Mouse (Mus musculus) intestine, postnatal 0 days (tissue): Measurements from ENCODE around the gene Il1r1. TPM values are rescaled to one million over a fixed set of nuclear protein-coding genes. Genes with fewer than 3 reads are reported as not detected.

Source experiments
- ATAC-seq: fragments of 200-750 bp; cut with Nextera tagmentation; 2 replicates; pipeline ENCODE4 v1.8.0; 2017; ENCODE audit warnings: mild to moderate bottlenecking, moderate TSS enrichment, moderate library complexity
- H3K27ac ChIP-seq: fragments of 300-500 bp; sonication (generic); 2 replicates; pipeline ENCODE4 v1.5.1; 2014; ENCODE audit warnings: mild to moderate bottlenecking, low read depth, low read length, moderate library complexity
- H3K27me3 ChIP-seq: fragments of 300-500 bp; sonication (generic); replicated peaks from 2 replicates; pipeline ENCODE4 v1.6.1; 2014; ENCODE audit warnings: low read length, mixed read lengths; ENCODE audit not compliant: control insufficient read depth, insufficient read depth
- H3K36me3 ChIP-seq: fragments of 300-500 bp; sonication (generic); 2 replicates; pipeline ENCODE4 v1.6.1; 2014; ENCODE audit warnings: mild to moderate bottlenecking, moderate library complexity; ENCODE audit not compliant: control insufficient read depth, insufficient read depth
- H3K4me1 ChIP-seq: fragments of 300-500 bp; sonication (generic); replicated peaks from 2 replicates; pipeline ENCODE4 v1.6.1; 2014; ENCODE audit warnings: antibody characterized with exemption, low read length, mixed read lengths; ENCODE audit not compliant: control insufficient read depth, insufficient read depth
- H3K4me2 ChIP-seq: fragments of 300-500 bp; sonication (generic); replicated peaks from 2 replicates; pipeline ENCODE4 v1.6.1; 2014; ENCODE audit warnings: low read depth, mild to moderate bottlenecking, moderate library complexity
- H3K4me3 ChIP-seq: fragments of 300-500 bp; sonication (generic); 2 replicates; pipeline ENCODE4 v1.5.1; 2014; ENCODE audit warnings: low read depth, low read length
- H3K9ac ChIP-seq: fragments of 300-500 bp; sonication (generic); 2 replicates; pipeline ENCODE4 v1.6.1; 2014; ENCODE audit warnings: mild to moderate bottlenecking, low read depth, low read length
- H3K9me3 ChIP-seq: fragments of 300-500 bp; sonication (generic); 2 replicates; pipeline ENCODE4 v1.6.1; 2016; ENCODE audit warnings: mixed run types; ENCODE audit not compliant: control insufficient read depth
- CTCF ChIP-seq: sonication (generic); IDR thresholded peaks from 2 replicates; pipeline ENCODE4 v1.5.1; 2016; ENCODE audit warnings: low read depth, mild to moderate bottlenecking, control low read depth, antibody characterized with exemption, moderate library complexity
- WGBS: fragments of 180-500 bp; shearing (Covaris S2); extraction: QIAGEN DNeasy Blood & Tissue Kit; methylation state at CpG from one replicate; pipeline ENCODE4 v1.1.7; 2014; 5-methylcytosine and 5-hydroxymethylcytosine counted together
- polyA plus RNA-seq: library from polyadenylated mRNA; unstranded; fragments of >200 nt; fragmentation: Nextera tagmentation; extraction: Ambion mirVana; gene quantifications from 2 replicates; pipeline ENCODE4 v1.2.1, GENCODE M21; 2015

The Il1r1 gene
- 5.4 and 5.9 TPM in 2 replicates for polyA plus RNA-seq

DNA sequence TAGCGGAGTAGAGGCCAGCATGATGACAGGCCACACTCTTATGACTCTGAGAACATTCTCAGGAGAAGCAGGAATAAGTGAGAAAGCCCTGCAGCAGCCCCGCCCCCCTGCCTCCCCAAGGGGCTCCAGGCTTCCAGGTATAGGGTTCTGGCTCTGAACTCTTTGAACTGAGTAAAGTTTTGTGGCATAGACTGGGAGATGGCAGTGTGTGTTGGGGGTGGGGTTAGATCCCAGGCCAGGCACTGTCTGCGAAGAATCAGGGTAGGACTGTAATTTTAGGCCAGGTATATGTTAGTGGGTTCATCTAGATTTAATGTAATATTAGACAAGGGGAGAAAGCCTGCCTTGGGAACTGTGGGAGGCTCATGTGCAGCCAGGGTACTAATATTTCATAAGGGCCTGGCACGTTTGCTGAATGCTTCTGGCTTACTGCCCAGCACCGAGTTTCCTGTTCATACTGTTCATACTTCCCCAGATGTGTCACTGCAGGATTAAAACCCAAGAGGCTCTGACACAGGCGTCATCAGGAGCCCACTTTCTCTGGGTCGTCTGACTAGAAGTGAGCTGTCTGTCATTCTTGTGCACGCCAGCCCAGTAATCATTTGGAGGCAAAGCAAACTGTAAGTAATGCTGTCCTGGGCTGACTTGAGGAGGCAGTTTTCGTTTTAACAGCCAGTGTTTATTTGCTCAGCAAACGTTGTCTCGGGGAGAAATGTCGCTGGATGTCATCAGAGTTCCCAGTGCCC is at the start of gene Il1r1:
TSS of gene Il1r1 (plus strand) at position 542 of the 746 bp plus-strand sequence.
- Histone ChIP-seq H3K36me3 (no peaks in the 10 kb centered on the region), H3K27me3 (no peaks in the 10 kb centered on the region), H3K9ac (no peak within 1 kb of the TSS), H3K27ac (no peak within 1 kb of the TSS), H3K9me3 (no peaks in the 10 kb centered on the region), H3K4me1 (no peaks in the 10 kb centered on the region), H3K4me2 (peak within 1 kb of the TSS; percentile 45), H3K4me3 (0 out of 2 replicates have a peak within 1 kb of the TSS, but pooled peaks have one; percentile 2)
- no peak for TF ChIP-seq CTCF
- WGBS = 24% methylated on average over 12 of the region's 12 CpGs
- ATAC-seq = no peak

DNA sequence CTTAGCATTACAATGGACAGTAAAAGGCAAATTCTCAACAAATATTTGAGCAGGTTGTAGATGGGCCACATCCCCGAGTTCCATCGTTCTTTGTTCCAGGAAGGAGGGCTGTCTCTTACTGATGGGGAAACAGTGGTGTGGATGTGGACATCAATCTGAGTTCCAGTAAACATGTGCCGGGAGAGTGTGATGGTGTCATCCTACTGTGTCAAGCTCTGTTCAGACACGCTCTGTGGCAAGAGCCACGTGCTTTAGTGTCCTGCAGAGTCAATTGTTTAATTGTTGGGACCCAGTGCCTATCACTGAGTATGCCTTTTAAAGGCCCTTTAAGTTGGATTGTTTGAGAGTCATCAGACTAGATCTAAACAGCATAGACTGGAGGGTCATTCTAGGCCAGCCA is 49.8 kb upstream of the Il1r1 start:
- no peak for ATAC-seq

GRCm38 (mm10) chr1:40175797-40176196 is 49.1 kb upstream of the Il1r1 start:
- no peak overlapping the region for H3K9ac ChIP-seq
- no peaks in the 10 kb centered on the region for H3K9me3 ChIP-seq
- no peak overlapping the region for H3K27ac ChIP-seq
- no peak for TF ChIP-seq CTCF
- H3K4me2 ChIP-seq = no peak overlapping the region
- H3K4me1 ChIP-seq = no peaks in the 10 kb centered on the region
- 88% methylated on average over 1 of the region's 1 CpGs for WGBS
- H3K4me3 ChIP-seq = no peak overlapping the region
- H3K36me3 ChIP-seq = no peaks in the 10 kb centered on the region
- no peak for ATAC-seq
- no peaks in the 10 kb centered on the region for H3K27me3 ChIP-seq

More for the DNA sequence above, 49.8 kb upstream of the Il1r1 start:
- Histone ChIP-seq H3K27ac (no peak overlapping the region), H3K4me2 (no peak overlapping the region), H3K4me3 (no peak overlapping the region), H3K27me3 (no peaks in the 10 kb centered on the region), H3K36me3 (no peaks in the 10 kb centered on the region), H3K9ac (no peak overlapping the region), H3K9me3 (no peaks in the 10 kb centered on the region), H3K4me1 (no peaks in the 10 kb centered on the region)
- 83% methylated on average over 5 of the region's 5 CpGs for WGBS
- no peak for TF ChIP-seq CTCF

GRCm38 (mm10) chr1:40179031-40179430 is 45.8 kb upstream of the Il1r1 start:
- whole genome bisulfite sequencing = 51% methylated on average over 4 of the region's 4 CpGs
- no peaks in the 10 kb centered on the region for H3K4me1 ChIP-seq
- H3K4me3 ChIP-seq = no peak overlapping the region
- H3K27ac ChIP-seq = no peak overlapping the region
- no peak for TF ChIP-seq CTCF
- no peak for ATAC-seq
- no peak overlapping the region for H3K4me2 ChIP-seq
- H3K9me3 ChIP-seq = no peaks in the 10 kb centered on the region
- H3K27me3 ChIP-seq = no peaks in the 10 kb centered on the region
- no peaks in the 10 kb centered on the region for H3K36me3 ChIP-seq
- no peak overlapping the region for H3K9ac ChIP-seq

DNA sequence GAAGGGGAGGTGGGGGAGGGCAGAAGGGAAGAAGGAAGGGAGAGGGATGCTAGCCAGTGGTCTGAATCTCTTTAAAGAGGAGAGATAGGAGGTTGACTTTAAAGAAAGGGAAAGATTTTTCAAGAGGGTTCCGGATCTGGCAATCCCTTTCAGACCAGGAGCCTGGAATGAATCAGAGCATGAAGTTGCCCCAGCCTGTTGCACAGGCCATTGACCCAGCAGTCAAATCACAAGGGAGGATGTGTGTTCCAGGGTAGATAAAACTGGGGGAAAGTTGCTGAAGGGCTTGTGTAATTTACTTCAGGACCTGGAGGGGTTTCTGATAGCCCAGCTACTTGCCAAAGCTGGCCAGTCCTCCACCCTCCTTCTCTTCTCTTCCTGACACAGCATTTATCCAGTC is 45.4 kb upstream of the Il1r1 start:
- WGBS = 59% methylated on average over 1 of the region's 1 CpGs
- no peak for TF ChIP-seq CTCF
- H3K9ac ChIP-seq = no peak overlapping the region
- no peak for ATAC-seq
- no peaks in the 10 kb centered on the region for H3K27me3 ChIP-seq
- H3K27ac ChIP-seq = no peak overlapping the region
- H3K4me1 ChIP-seq = no peaks in the 10 kb centered on the region
- H3K36me3 ChIP-seq = no peaks in the 10 kb centered on the region
- no peak overlapping the region for H3K4me2 ChIP-seq
- no peak overlapping the region for H3K4me3 ChIP-seq
- no peaks in the 10 kb centered on the region for H3K9me3 ChIP-seq

- Histone ChIP-seq H3K27me3 (no peaks in the 10 kb centered on the region), H3K4me3 (no peak overlapping the region), H3K4me2 (no peak overlapping the region), H3K27ac (no peak overlapping the region), H3K4me1 (no peaks in the 10 kb centered on the region), H3K36me3 (no peaks in the 10 kb centered on the region), H3K9me3 (no peaks in the 10 kb centered on the region), H3K9ac (no peak overlapping the region)
- no peak for ATAC-seq
- 77% methylated on average over 2 of the region's 2 CpGs for WGBS
- no peak for TF ChIP-seq CTCF
These were observed 44.0 kb upstream of the Il1r1 start for GRCm38 (mm10) chr1:40180861-40181260.
